Mouse (Mus musculus) kidney, embryonic 14.5 days (tissue): ENCODE data around the gene Cbr2. TPM values are rescaled to one million over a fixed set of nuclear protein-coding genes. Genes with fewer than 3 reads are reported as not detected.

Experiments used
- ATAC-seq: fragments of 200-750 bp; cut with Nextera tagmentation; 2 replicates; pipeline ENCODE4 v1.8.0; 2017; ENCODE audit warnings: moderate number of reproducible peaks, mild to moderate bottlenecking, moderate TSS enrichment, moderate library complexity; ENCODE audit not compliant: low FRiP score, low TSS enrichment
- H3K27ac ChIP-seq: fragments of 300-500 bp; sonication (generic); 2 replicates; pipeline ENCODE4 v1.5.1; 2014; ENCODE audit warnings: low read depth, mild to moderate bottlenecking, low read length, moderate library complexity, mixed read lengths
- H3K27me3 ChIP-seq: fragments of 300-500 bp; sonication (generic); 2 replicates; pipeline ENCODE4 v1.6.1; 2014; ENCODE audit warnings: mild to moderate bottlenecking, low read length; ENCODE audit not compliant: control insufficient read depth, insufficient read depth
- H3K36me3 ChIP-seq: fragments of 300-500 bp; sonication (generic); 2 replicates; pipeline ENCODE4 v1.6.1; 2014; ENCODE audit warnings: low read length, mixed read lengths; ENCODE audit not compliant: control insufficient read depth, insufficient read depth
- H3K4me1 ChIP-seq: fragments of 300-500 bp; sonication (generic); 2 replicates; pipeline ENCODE4 v1.6.1; 2014; ENCODE audit warnings: low read length, mixed read lengths; ENCODE audit not compliant: control insufficient read depth, insufficient read depth
- H3K4me2 ChIP-seq: fragments of 300-500 bp; sonication (generic); replicated peaks from 2 replicates; pipeline ENCODE4 v1.6.1; 2014; ENCODE audit warnings: low read depth, mild to moderate bottlenecking, low read length
- H3K4me3 ChIP-seq: fragments of 300-500 bp; sonication (generic); 2 replicates; pipeline ENCODE4 v1.5.1; 2014; ENCODE audit warnings: mild to moderate bottlenecking, low read length
- H3K9ac ChIP-seq: fragments of 300-500 bp; sonication (generic); 2 replicates; pipeline ENCODE4 v1.6.1; 2014; ENCODE audit warnings: low read depth, mild to moderate bottlenecking, low read length, moderate library complexity
- H3K9me3 ChIP-seq: fragments of 300-500 bp; sonication (generic); 2 replicates; pipeline ENCODE4 v1.6.1; 2016; ENCODE audit warnings: low read length; ENCODE audit not compliant: control insufficient read depth
- WGBS: fragments of 180-500 bp; shearing (Covaris S2); extraction: QIAGEN DNeasy Blood & Tissue Kit; methylation state at CpG from one replicate; pipeline ENCODE4 v1.1.7; 2014; 5-methylcytosine and 5-hydroxymethylcytosine counted together
- polyA plus RNA-seq: library from polyadenylated mRNA; unstranded; fragments of >200 nt; fragmentation: Nextera tagmentation; extraction: Ambion mirVana; gene quantifications from 2 replicates; pipeline ENCODE4 v1.2.1, GENCODE M21; 2014

The Cbr2 gene
- polyA plus RNA-seq, 1 experiment from 2014 or later, result 0.47 TPM

DNA sequence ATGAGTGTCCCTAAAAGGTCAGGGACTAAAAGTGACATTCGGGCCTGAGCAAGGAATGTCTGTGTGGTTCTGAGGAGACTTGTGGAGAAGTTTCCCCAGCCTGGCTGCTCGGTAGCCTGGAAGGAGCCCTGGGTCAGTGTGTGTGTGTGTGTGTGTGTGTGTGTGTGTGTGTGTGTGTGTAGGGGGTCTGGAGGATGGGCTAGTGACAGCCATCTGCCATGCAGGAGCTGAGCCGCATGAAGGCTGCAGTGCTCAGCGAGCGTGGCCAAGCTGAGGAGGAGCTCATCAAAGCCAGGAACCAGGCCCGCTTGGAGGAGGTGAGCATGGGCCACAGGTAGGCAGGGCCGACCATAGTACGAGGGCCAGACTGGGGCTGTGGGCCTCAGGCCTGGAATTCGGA is 12.7 kb downstream of the Cbr2 start:
- H3K9ac ChIP-seq, result no peak overlapping the region
- H3K27ac ChIP-seq, result no peak overlapping the region
- no peaks in the 10 kb centered on the region for H3K9me3 ChIP-seq
- H3K4me3 ChIP-seq, result no peak overlapping the region
- no peak for ATAC-seq
- peaks cover 36% of the 10 kb centered on the region for H3K36me3 ChIP-seq
- no peak overlapping the region for H3K4me2 ChIP-seq
- H3K27me3 ChIP-seq, result no peaks in the 10 kb centered on the region
- 86% methylated on average over 9 of the region's 9 CpGs for WGBS
- H3K4me1 ChIP-seq, result peaks cover 17% of the 10 kb centered on the region

DNA sequence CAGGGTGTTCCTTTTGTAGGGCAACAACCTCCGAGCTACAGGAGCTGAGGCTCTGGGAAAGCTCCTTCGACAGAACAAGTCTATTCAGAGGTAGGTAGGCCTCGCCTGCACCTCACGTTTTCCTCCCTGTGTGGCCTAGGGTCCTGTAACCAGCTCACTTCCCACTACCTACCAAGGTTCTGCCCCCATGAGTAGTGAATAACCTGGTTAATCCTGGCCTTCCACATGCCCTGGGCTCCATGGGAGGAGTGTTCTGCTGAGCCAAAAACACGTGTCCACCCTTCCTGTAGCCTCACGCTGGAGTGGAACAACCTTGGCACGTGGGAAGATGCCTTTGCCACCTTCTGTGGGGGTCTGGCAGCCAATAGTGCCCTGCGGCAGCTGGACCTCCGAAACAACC is 16.8 kb downstream of the Cbr2 start:
- ATAC-seq, result no peak
- WGBS, result 95% methylated on average over 9 of the region's 9 CpGs
- Histone ChIP-seq H3K9me3 (no peaks in the 10 kb centered on the region), H3K4me2 (no peak overlapping the region), H3K4me1 (peaks cover 16% of the 10 kb centered on the region), H3K27me3 (no peaks in the 10 kb centered on the region), H3K4me3 (no peak overlapping the region), H3K27ac (no peak overlapping the region), H3K9ac (0 out of 2 replicates have a peak overlapping the region, but pooled peaks have one; percentile 76), H3K36me3 (peaks cover 42% of the 10 kb centered on the region)

DNA sequence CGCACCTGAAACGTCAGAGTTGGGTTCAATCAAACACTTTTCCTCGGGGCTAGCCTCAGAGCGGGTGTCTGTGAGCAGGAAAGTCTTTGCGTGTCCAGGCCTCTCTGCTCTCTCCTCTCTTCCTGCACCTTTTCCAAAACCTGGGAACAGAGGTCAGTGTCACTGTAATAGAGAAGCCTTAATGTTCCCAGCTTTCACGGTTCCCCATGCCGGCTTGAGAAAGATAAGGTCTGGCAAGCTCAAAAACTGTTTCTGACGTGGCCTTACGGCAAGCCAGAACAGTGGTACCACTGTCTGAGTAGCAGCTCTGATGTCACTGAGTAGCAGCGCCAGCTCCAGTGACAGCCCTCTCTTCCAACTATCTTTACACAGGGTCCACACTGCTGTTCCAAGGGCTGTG is 17.4 kb downstream of the Cbr2 start:
- Histone ChIP-seq H3K36me3 (peaks cover 45% of the 10 kb centered on the region), H3K9ac (peak overlapping the region; percentile 76), H3K27me3 (no peaks in the 10 kb centered on the region), H3K4me3 (peak overlapping the region; percentile 60), H3K9me3 (no peaks in the 10 kb centered on the region), H3K27ac (no peak overlapping the region), H3K4me1 (peaks cover 19% of the 10 kb centered on the region), H3K4me2 (peak overlapping the region; percentile 96)
- WGBS, result 48% methylated on average over 10 of the region's 10 CpGs
- no peak for ATAC-seq

DNA sequence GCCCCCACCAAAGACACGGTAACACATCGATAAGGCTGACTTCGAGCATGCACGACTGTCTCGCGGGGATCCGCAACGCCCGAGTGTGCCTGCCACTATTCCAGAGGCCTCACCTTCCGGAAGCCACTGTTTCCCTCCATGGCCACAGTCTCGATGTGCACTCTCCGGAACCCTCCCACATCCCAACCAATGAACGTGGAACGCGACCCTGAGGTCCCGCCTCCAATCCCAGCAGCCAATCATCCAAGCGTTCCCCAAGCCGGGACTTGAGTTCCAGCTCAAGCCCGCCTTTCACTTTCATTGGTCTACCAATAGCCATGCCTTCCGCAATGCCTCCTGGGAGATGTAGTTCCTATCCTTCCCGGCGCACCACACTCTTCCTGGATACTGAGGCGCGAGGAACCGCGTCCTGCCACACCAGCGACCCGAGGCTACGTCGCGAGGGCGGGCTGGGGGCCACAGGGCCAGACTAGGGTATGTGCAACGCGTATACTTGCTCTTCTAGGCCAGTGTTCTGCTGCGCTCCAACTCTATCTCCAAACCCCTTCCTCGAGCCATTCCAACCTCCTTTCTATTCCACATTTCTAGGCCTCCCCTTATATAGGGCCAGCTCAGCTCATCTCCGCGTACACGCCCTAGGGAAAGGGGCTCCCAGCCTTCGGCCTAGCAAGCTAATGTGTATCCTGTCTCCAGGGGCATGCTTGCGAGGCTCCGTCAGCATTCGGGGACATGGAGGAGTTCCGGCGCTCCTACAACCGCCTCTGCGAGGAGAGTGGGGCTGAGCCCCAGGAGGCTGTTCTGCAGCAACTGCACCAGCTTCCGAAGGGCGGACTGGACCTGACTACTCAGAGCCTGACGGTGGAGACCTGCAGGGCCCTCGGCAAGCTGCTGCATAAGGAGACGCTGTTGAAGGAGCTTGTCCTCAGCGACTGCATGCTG is 18.1 kb downstream of the Cbr2 start, which contains the start of the genes Cenpx and Lrrc45:
Gene Cenpx, minus strand, starts transcription at position 159 of the 939 bp plus-strand sequence.
Gene Lrrc45, plus strand, starts transcription at position 346 of the 939 bp plus-strand sequence.
- Histone ChIP-seq H3K27ac (peak within 1 kb of the TSS; percentile 76; the same call in 1 of the 2 replicates), H3K4me3 (peak within 1 kb of the TSS; percentile 60), H3K27me3 (no peaks in the 10 kb centered on the region), H3K4me1 (peaks cover 19% of the 10 kb centered on the region), H3K9ac (peak within 1 kb of the TSS; percentile 76), H3K36me3 (peaks cover 44% of the 10 kb centered on the region), H3K9me3 (no peaks in the 10 kb centered on the region), H3K4me2 (peak within 1 kb of the TSS; percentile 97)
- ATAC-seq, result peak; percentile 94
- WGBS, result 3% methylated on average over 53 of the region's 53 CpGs

DNA sequence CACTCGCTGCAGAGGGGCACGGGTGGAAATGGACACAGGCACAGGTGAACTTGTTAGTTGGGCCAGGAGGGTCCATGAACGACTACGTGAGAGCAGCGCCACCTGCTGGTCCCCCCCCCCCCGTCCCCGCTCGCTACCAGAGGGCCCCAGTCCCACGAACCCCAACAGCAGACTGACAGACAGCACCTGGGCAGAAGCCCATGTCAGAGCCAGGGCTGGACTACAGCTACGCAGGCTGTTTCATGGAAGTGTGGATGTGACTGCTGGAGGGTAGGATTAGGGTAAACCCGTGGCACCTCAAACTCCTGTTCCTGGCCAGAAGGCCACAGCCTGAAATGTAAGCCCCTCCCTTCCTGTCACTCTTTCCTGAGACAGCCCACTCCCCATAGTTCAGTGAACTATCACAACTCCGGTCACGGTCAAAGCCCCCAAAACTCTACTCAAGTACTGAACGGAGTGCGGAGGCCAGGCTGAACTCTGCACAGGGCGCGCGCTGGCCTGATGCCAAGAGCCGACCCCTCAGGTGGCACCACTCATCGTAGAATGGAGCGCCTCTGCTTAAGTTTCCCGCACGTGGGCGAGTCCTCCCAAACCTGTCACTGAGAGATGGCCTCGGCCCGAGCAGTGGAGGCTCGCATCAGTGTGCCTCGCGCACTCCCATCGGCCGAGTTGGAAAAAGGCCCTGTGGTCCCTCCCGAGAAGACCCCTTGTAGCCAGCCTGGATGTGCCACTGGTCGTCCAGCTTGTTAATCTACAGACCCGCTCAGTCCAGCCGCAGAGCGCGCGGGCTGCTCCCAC is 18.9 kb downstream of the Cbr2 start:
- H3K4me1 ChIP-seq, result peaks cover 19% of the 10 kb centered on the region
- H3K27ac ChIP-seq, result peak overlapping the region; percentile 76; the same call in 1 of the 2 replicates
- peak overlapping the region; percentile 71 for H3K9ac ChIP-seq
- H3K4me2 ChIP-seq, result peak overlapping the region; percentile 97
- ATAC-seq, result peak; percentile 63
- WGBS, result under 1% methylated on average over 38 of the region's 38 CpGs
- H3K4me3 ChIP-seq, result peak overlapping the region; percentile 60
- H3K27me3 ChIP-seq, result no peaks in the 10 kb centered on the region
- peaks cover 39% of the 10 kb centered on the region for H3K36me3 ChIP-seq
- H3K9me3 ChIP-seq, result no peaks in the 10 kb centered on the region

DNA sequence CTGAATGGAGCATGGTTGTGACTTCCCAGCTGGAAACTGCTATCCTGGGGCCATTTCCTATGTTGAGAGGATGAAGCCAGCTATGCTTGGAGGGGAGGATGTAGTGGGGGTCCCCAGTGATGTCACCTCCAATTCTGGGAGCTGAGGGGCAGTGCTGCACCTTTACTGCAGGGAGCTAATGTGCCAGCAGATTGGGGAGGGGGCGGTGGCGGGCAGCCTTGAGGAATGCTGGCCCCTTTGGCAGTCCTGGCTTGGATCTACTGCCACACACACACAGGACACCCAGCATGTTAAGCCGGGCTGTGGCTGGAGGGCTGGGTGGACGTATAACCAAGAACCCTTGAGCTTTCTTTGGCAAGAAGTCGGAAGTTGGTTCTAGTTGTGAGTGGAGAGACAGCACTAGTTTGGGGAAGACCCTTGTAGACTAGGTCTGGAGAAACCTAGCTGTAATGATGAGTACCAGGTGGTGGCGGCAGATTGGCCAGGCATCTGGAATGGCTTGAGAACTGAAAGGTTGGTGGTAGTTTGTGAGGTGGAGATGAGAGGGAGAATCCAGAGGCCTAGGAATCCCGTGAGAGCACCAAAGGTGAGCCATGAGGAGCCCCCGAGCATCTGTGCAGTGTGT is 19.8 kb downstream of the Cbr2 start:
- H3K9ac ChIP-seq, result no peak overlapping the region
- H3K4me3 ChIP-seq, result no peak overlapping the region; the same call in 1 of the 2 replicates

DNA sequence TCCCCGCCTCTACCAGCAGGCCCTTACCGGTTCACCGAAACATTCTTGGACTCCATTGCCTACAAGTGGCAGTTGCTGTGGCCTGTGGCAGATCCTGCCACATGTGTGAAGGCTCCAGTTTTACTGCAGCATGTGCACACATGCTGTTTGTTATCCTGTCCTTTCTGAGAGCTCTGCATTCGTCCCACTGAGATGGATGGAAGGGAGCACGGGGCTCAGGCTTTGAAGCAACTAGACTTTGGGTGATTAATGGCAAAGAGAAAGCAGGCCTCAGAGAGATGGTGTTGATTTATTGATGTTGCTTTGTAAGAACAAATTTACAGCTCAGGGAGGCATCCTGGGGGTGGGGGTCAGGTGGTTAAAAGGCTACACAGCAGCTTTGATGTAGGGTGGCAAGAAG is 21.2 kb downstream of the Cbr2 start:
- H3K9ac ChIP-seq, result peak overlapping the region; percentile 34; the same call in 1 of the 2 replicates
- peak overlapping the region; percentile 24; the same call in 1 of the 2 replicates for H3K27ac ChIP-seq
- H3K4me1 ChIP-seq, result peaks cover 42% of the 10 kb centered on the region
- H3K36me3 ChIP-seq, result peaks cover 24% of the 10 kb centered on the region
- no peak overlapping the region for H3K4me2 ChIP-seq
- H3K27me3 ChIP-seq, result no peaks in the 10 kb centered on the region
- ATAC-seq, result no peak
- 37% methylated on average over 5 of the region's 5 CpGs for WGBS
- no peaks in the 10 kb centered on the region for H3K9me3 ChIP-seq
- H3K4me3 ChIP-seq, result no peak overlapping the region

More for the DNA sequence above, 19.8 kb downstream of the Cbr2 start:
- peaks cover 28% of the 10 kb centered on the region for H3K4me1 ChIP-seq
- no peak overlapping the region; the same call in 1 of the 2 replicates for H3K4me2 ChIP-seq
- H3K27me3 ChIP-seq, result no peaks in the 10 kb centered on the region
- ATAC-seq, result no peak
- peaks cover 32% of the 10 kb centered on the region for H3K36me3 ChIP-seq
- H3K9me3 ChIP-seq, result no peaks in the 10 kb centered on the region
- no peak overlapping the region for H3K27ac ChIP-seq
- 64% methylated on average over 8 of the region's 8 CpGs for WGBS

DNA sequence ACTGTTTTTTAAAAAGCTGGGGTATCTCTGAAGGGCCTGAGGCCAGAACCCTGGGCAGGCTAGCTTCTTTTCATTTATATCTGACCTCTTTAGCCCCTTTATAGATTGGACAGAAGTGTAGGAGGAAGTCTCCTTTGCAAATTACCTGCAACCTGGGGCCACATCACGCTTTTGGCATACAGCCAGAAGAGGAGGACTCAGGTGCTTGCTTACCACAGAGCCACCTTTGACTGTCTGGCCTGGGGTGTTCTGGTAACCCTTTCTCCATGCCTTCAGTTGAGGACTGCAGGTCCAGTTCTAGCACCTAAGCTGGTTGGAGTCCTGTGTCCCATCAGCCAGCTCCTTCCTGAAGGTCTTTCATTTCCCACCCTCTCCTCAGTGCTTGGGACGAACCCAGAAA is 22.4 kb downstream of the Cbr2 start:
- WGBS, result 65% methylated on average over 2 of the region's 2 CpGs
- Histone ChIP-seq H3K4me2 (no peak overlapping the region), H3K9me3 (no peaks in the 10 kb centered on the region), H3K36me3 (peaks cover 18% of the 10 kb centered on the region), H3K4me3 (no peak overlapping the region), H3K27me3 (no peaks in the 10 kb centered on the region), H3K9ac (no peak overlapping the region), H3K27ac (peak overlapping the region; percentile 4; the same call in 1 of the 2 replicates), H3K4me1 (peaks cover 48% of the 10 kb centered on the region)
- ATAC-seq, result no peak
